Mouse (Mus musculus): ENCODE results near the gene Nutm1. TPM values are rescaled to one million over a fixed set of nuclear protein-coding genes. Genes with fewer than 3 reads are reported as not detected.

Nutm1 gene
- total RNA-seq, 1 experiment, result not detected

DNA sequence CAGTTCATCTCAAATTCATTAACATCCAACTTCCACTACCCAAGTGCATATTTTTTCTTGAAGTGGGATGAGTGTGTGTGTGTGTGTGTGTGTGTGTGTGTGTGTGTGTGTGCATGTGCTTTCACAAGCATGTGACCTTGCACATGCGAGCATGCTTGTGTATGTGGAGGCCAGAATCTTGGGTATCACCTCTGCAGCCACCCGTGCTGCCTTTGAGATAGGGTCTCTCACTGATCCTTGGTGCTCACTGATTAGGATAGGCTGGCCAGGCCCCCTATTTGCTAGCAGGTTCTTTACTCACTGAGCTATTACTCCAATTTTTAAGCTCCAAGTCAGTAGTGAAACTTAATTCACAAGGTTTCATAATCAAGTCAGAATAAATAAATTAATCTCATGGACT lies 13.8 kb upstream of the Nutm1 start:
- H3K4me1 ChIP-seq (ENCODE audit: control insufficient read depth in 2 of 2, insufficient read depth in 2 of 2, low read length in 2 of 2, poor library complexity in 1 of 2), result no peaks in the 10 kb centered on the region
- in situ Hi-C loops (cut with MboI; ENCODE audit: low sequenced_read_pairs in 2 of 2, unreplicated experiment in 2 of 2), result no loop called here
- no peak overlapping the region for H3K4me3 ChIP-seq (ENCODE audit: insufficient read depth in 1 of 2, low read depth in 1 of 2, low read length in 2 of 2, poor library complexity in 1 of 2, severe bottlenecking in 1 of 2)
- H3K27ac ChIP-seq (ENCODE audit: insufficient read depth, low read depth, low read length, poor library complexity, severe bottlenecking), result no peak overlapping the region
- TF ChIP-seq MAFK (IDR thresholded peaks at IDR 0.05; ENCODE audit: insufficient read depth, low read depth, low read length), result no peak
- no peak for TF ChIP-seq HCFC1 (IDR thresholded peaks at IDR 0.05; ENCODE audit: borderline replicate concordance, insufficient read depth, low read length)
- TF ChIP-seq ZNF384 (IDR thresholded peaks at IDR 0.05; ENCODE audit: low read depth, low read length), result no peak
- TF ChIP-seq CHD2 (IDR thresholded peaks at IDR 0.05; ENCODE audit: low read depth, low read length), result no peak
- TF ChIP-seq ZC3H11A (IDR thresholded peaks at IDR 0.05; ENCODE audit: borderline replicate concordance, low read depth, low read length), result no peak
- H3K9ac ChIP-seq (ENCODE audit: insufficient read depth, low read depth, low read length, poor library complexity, severe bottlenecking), result no peak overlapping the region
- DNase-seq (ENCODE audit: low read depth, low spot score), result no peak
- no peaks in the 10 kb centered on the region for H3K9me3 ChIP-seq (ENCODE audit: control insufficient read depth, insufficient read depth, low read depth, low read length)
- H3K36me3 ChIP-seq (ENCODE audit: control insufficient read depth, insufficient read depth, low read length, poor library complexity, severe bottlenecking), result no peaks in the 10 kb centered on the region

DNA sequence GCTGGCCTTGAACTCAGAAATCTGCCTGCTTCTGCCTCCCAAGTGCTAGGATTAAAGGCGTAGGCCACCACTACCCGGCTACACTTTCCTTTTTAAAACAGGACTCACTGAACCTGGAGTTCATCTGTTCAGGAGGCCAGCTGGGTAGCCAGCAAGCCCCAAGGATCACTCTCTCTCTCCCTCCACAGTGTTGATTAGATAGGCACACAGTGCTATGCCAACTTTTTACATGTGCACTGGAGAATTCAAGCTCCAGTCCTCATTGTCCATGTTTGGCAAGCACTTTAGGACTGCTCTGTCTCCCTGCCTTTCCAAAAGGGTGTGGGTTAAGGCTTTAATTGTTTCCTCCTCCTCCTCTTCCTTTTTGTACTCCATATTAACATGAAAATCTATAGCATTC lies 10.9 kb upstream of the Nutm1 start:
- no peak for DNase-seq (ENCODE audit: low read depth, low spot score)
- H3K4me1 ChIP-seq (ENCODE audit: control insufficient read depth in 2 of 2, insufficient read depth in 2 of 2, low read length in 2 of 2, poor library complexity in 1 of 2), result no peaks in the 10 kb centered on the region
- H3K9ac ChIP-seq (ENCODE audit: insufficient read depth, low read depth, low read length, poor library complexity, severe bottlenecking), result no peak overlapping the region
- TF ChIP-seq ZC3H11A (IDR thresholded peaks at IDR 0.05; ENCODE audit: borderline replicate concordance, low read depth, low read length) (no peak), HCFC1 (IDR thresholded peaks at IDR 0.05; ENCODE audit: borderline replicate concordance, insufficient read depth, low read length) (no peak), MAFK (IDR thresholded peaks at IDR 0.05; ENCODE audit: insufficient read depth, low read depth, low read length) (no peak), CHD2 (IDR thresholded peaks at IDR 0.05; ENCODE audit: low read depth, low read length) (no peak), ZNF384 (IDR thresholded peaks at IDR 0.05; ENCODE audit: low read depth, low read length) (no peak)
- in situ Hi-C loops (cut with MboI; ENCODE audit: low sequenced_read_pairs in 2 of 2, unreplicated experiment in 2 of 2), result no loop called here
- H3K27ac ChIP-seq (ENCODE audit: insufficient read depth, low read depth, low read length, poor library complexity, severe bottlenecking), result no peak overlapping the region
- no peak overlapping the region for H3K4me3 ChIP-seq (ENCODE audit: insufficient read depth in 1 of 2, low read depth in 1 of 2, low read length in 2 of 2, poor library complexity in 1 of 2, severe bottlenecking in 1 of 2)
- H3K36me3 ChIP-seq (ENCODE audit: control insufficient read depth, insufficient read depth, low read length, poor library complexity, severe bottlenecking), result no peaks in the 10 kb centered on the region
- no peaks in the 10 kb centered on the region for H3K9me3 ChIP-seq (ENCODE audit: control insufficient read depth, insufficient read depth, low read depth, low read length)

DNA sequence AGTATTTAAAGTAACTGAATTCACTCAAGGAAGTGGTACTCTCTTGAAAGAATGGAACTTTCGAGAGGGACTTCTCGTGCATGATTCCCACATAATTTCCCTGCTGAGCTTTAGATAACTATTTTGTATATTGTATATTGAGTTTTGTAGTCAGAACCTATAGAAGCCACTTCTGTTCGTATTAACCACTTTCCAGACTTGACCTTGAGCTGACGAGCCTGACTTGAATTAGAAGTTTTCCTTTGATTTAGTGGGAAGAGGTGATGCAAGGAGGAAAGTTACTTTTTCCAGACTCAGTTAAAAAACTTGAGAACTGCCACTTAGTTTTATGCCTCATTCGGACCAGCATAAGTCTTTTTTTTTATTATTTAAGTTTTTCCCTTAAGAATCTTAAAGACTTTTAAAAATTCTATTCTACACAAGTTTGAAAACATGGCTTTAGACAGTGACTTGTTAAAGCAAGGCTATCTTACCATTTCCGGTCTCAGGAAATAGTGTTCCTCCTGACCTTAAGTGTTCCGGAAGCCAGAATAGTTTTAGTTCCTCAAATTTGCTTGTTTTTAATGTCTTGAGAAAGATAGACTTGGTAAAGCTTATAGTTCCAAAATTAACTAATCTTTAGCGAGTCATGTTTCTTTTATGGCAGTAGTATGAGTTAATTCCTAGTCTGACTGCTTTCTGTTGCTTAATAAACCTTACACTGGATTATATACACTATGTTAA lies 8.6 kb upstream of the Nutm1 start:
- DNase-seq (ENCODE audit: low read depth, low spot score), result no peak
- no peak for TF ChIP-seq ZC3H11A (IDR thresholded peaks at IDR 0.05; ENCODE audit: borderline replicate concordance, low read depth, low read length)
- no peak for TF ChIP-seq CHD2 (IDR thresholded peaks at IDR 0.05; ENCODE audit: low read depth, low read length)
- no peak for TF ChIP-seq HCFC1 (IDR thresholded peaks at IDR 0.05; ENCODE audit: borderline replicate concordance, insufficient read depth, low read length)
- no peak for TF ChIP-seq ZNF384 (IDR thresholded peaks at IDR 0.05; ENCODE audit: low read depth, low read length)
- TF ChIP-seq MAFK (IDR thresholded peaks at IDR 0.05; ENCODE audit: insufficient read depth, low read depth, low read length), result no peak
- H3K4me1 ChIP-seq (ENCODE audit: control insufficient read depth in 2 of 2, insufficient read depth in 2 of 2, low read length in 2 of 2, poor library complexity in 1 of 2), result no peaks in the 10 kb centered on the region; a peak in 1 of 4 replicates
- no peaks in the 10 kb centered on the region for H3K9me3 ChIP-seq (ENCODE audit: control insufficient read depth, insufficient read depth, low read depth, low read length)
- H3K27ac ChIP-seq (ENCODE audit: insufficient read depth, low read depth, low read length, poor library complexity, severe bottlenecking), result no peak overlapping the region
- in situ Hi-C loops (cut with MboI; ENCODE audit: low sequenced_read_pairs in 2 of 2, unreplicated experiment in 2 of 2), result no loop called here
- peaks cover 3% of the 10 kb centered on the region; the same call in 1 of the 2 replicates for H3K36me3 ChIP-seq (ENCODE audit: control insufficient read depth, insufficient read depth, low read length, poor library complexity, severe bottlenecking)
- H3K4me3 ChIP-seq (ENCODE audit: insufficient read depth in 1 of 2, low read depth in 1 of 2, low read length in 2 of 2, poor library complexity in 1 of 2, severe bottlenecking in 1 of 2), result no peak overlapping the region
- no peak overlapping the region for H3K9ac ChIP-seq (ENCODE audit: insufficient read depth, low read depth, low read length, poor library complexity, severe bottlenecking)

DNA sequence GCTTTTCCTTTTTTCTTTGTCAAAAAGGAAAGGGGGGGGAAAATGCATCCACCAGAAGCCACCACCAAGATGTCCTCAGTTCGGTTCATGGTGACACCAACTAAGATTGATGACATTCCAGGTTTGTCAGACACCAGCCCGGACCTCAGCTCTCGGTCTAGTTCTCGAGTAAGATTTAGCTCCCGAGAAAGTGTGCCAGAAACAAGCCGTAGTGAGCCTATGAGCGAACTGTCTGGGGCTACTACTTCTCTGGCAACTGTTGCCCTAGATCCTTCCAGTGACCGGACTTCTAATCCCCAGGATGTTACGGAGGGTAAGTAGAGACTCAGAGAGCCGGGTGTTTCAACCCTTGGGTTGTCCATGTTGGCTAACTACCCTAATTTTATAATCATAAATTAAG lies 7.7 kb upstream of the Nutm1 start:
- peaks cover 3% of the 10 kb centered on the region; the same call in 1 of the 2 replicates for H3K36me3 ChIP-seq (ENCODE audit: control insufficient read depth, insufficient read depth, low read length, poor library complexity, severe bottlenecking)
- H3K27ac ChIP-seq (ENCODE audit: insufficient read depth, low read depth, low read length, poor library complexity, severe bottlenecking), result no peak overlapping the region
- no peak overlapping the region for H3K9ac ChIP-seq (ENCODE audit: insufficient read depth, low read depth, low read length, poor library complexity, severe bottlenecking)
- no peaks in the 10 kb centered on the region; a peak in 1 of 4 replicates for H3K4me1 ChIP-seq (ENCODE audit: control insufficient read depth in 2 of 2, insufficient read depth in 2 of 2, low read length in 2 of 2, poor library complexity in 1 of 2)
- H3K9me3 ChIP-seq (ENCODE audit: control insufficient read depth, insufficient read depth, low read depth, low read length), result no peaks in the 10 kb centered on the region
- H3K4me3 ChIP-seq (ENCODE audit: insufficient read depth in 1 of 2, low read depth in 1 of 2, low read length in 2 of 2, poor library complexity in 1 of 2, severe bottlenecking in 1 of 2), result peak overlapping the region in 1 of 2 experiments; percentile 99; a peak in 2 of 4 replicates
- in situ Hi-C loops (cut with MboI; ENCODE audit: low sequenced_read_pairs in 2 of 2, unreplicated experiment in 2 of 2), result no loop called here
- no peak for DNase-seq (ENCODE audit: low read depth, low spot score)
- no peak for TF ChIP-seq ZC3H11A (IDR thresholded peaks at IDR 0.05; ENCODE audit: borderline replicate concordance, low read depth, low read length)
- no peak for TF ChIP-seq HCFC1 (IDR thresholded peaks at IDR 0.05; ENCODE audit: borderline replicate concordance, insufficient read depth, low read length)
- no peak for TF ChIP-seq MAFK (IDR thresholded peaks at IDR 0.05; ENCODE audit: insufficient read depth, low read depth, low read length)
- no peak for TF ChIP-seq ZNF384 (IDR thresholded peaks at IDR 0.05; ENCODE audit: low read depth, low read length)
- TF ChIP-seq CHD2 (IDR thresholded peaks at IDR 0.05; ENCODE audit: low read depth, low read length), result no peak
